Mouse (Mus musculus) forebrain, postnatal 0 days (tissue): Measurements from ENCODE around the gene Mphosph6. TPM values are rescaled to one million over a fixed set of nuclear protein-coding genes. Genes with fewer than 3 reads are reported as not detected.

Experiments
- ATAC-seq: fragments of 200-750 bp; cut with Nextera tagmentation; 2 replicates; pipeline ENCODE4 v1.8.0; 2017; ENCODE audit warnings: mild to moderate bottlenecking, moderate library complexity
- DNase-seq: peaks from one replicate; pipeline ENCODE4 v3.0.0-alpha.2; 2015
- H3K27ac ChIP-seq: fragments of 300-500 bp; sonication (generic); 2 replicates; pipeline ENCODE4 v1.5.1; 2014; ENCODE audit warnings: low read depth, mild to moderate bottlenecking, antibody characterized with exemption, low read length, moderate library complexity, mixed read lengths
- H3K27me3 ChIP-seq: fragments of 300-500 bp; sonication (generic); 2 replicates; pipeline ENCODE4 v1.6.1; 2014; ENCODE audit warnings: mild to moderate bottlenecking, low read length, mixed read lengths; ENCODE audit not compliant: insufficient read depth
- H3K36me3 ChIP-seq: fragments of 300-500 bp; sonication (generic); 2 replicates; pipeline ENCODE4 v1.6.1; 2014; ENCODE audit warnings: mild to moderate bottlenecking, moderate library complexity; ENCODE audit not compliant: insufficient read depth
- H3K4me1 ChIP-seq: fragments of 300-500 bp; sonication (generic); 2 replicates; pipeline ENCODE4 v1.6.1; 2014; ENCODE audit warnings: antibody characterized with exemption; ENCODE audit not compliant: insufficient read depth
- H3K4me2 ChIP-seq: fragments of 300-500 bp; sonication (generic); 2 replicates; pipeline ENCODE4 v1.6.1; 2014; ENCODE audit warnings: low read depth, mild to moderate bottlenecking, moderate library complexity
- H3K4me3 ChIP-seq: fragments of 300-500 bp; sonication (generic); 2 replicates; pipeline ENCODE4 v1.5.1; 2014; ENCODE audit warnings: low read depth, low read length, mixed read lengths
- H3K9ac ChIP-seq: fragments of 300-500 bp; sonication (generic); 2 replicates; pipeline ENCODE4 v1.6.1; 2014; ENCODE audit warnings: mild to moderate bottlenecking
- H3K9me3 ChIP-seq: fragments of 300-500 bp; sonication (generic); 2 replicates; pipeline ENCODE4 v1.6.1; 2016; ENCODE audit warnings: low read length
- CTCF ChIP-seq: sonication (generic); IDR thresholded peaks from 2 replicates; pipeline ENCODE4 v1.5.1; 2016; ENCODE audit warnings: antibody characterized with exemption, control low read depth, low read depth
- WGBS: fragments of 180-500 bp; shearing (Covaris S2); extraction: QIAGEN DNeasy Blood & Tissue Kit; methylation state at CpG from one replicate; pipeline ENCODE4 v1.1.7; 2014; 5-methylcytosine and 5-hydroxymethylcytosine counted together
- polyA plus RNA-seq: library from polyadenylated mRNA; unstranded; fragments of >200 nt; fragmentation: Nextera tagmentation; extraction: Ambion mirVana; gene quantifications from 2 replicates; pipeline ENCODE4 v1.2.1, GENCODE M21; 2015
- total RNA-seq: library from RNA; depleted of rRNA; stranded (reverse); fragments of >200 nt; gene quantifications from 2 replicates; pipeline ENCODE4 v1.2.3, GENCODE M21; 2014; rRNA removed

The Mphosph6 gene
- total and polyA plus RNA-seq, 2 experiments from 2014 or later = 18.5 to 38.8 TPM

GRCm38 (mm10) chr8:117747886-117748730 lies 53.6 kb downstream of the Mphosph6 start:
- Histone ChIP-seq H3K27me3 (no peaks in the 10 kb centered on the region), H3K27ac (no peak overlapping the region), H3K36me3 (no peaks in the 10 kb centered on the region), H3K4me3 (no peak overlapping the region), H3K4me2 (no peak overlapping the region), H3K4me1 (no peaks in the 10 kb centered on the region), H3K9ac (no peak overlapping the region), H3K9me3 (no peaks in the 10 kb centered on the region)
- DNase-seq = no peak
- no peak for ATAC-seq
- no peak for TF ChIP-seq CTCF
- WGBS = 86% methylated on average over 9 of the region's 9 CpGs

- no peak for DNase-seq
- Histone ChIP-seq H3K4me3 (no peak overlapping the region), H3K36me3 (no peaks in the 10 kb centered on the region), H3K4me2 (no peak overlapping the region), H3K27ac (no peak overlapping the region), H3K9me3 (no peaks in the 10 kb centered on the region), H3K9ac (no peak overlapping the region), H3K4me1 (no peaks in the 10 kb centered on the region), H3K27me3 (no peaks in the 10 kb centered on the region)
- no peak for TF ChIP-seq CTCF
- 63% methylated on average over 2 of the region's 2 CpGs for WGBS
- ATAC-seq = no peak
Observed at GRCm38 (mm10) chr8:117747428-117747827, 54.3 kb downstream of the Mphosph6 start.

DNA sequence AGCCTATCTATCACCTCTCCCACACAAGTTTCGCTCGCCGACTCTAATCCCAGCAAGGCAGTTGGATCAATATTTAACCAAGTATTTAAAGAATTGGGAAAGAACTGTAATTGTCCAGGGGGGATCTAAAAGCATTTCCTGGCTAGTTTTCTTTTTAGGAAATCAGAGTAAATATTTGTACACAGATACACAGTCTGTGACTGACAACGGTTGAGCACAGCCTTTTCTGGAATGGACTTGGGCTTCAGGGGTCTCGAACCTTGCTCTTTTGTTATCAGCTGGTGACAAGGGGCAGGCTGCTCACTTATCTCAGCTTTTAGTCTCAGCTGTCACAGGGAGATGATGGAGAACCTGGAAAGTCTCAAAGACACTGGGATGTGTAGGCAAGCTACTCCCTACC lies 55.1 kb downstream of the Mphosph6 start:
- no peak overlapping the region for H3K4me3 ChIP-seq
- no peaks in the 10 kb centered on the region for H3K4me1 ChIP-seq
- H3K4me2 ChIP-seq = no peak overlapping the region
- H3K9ac ChIP-seq = no peak overlapping the region
- WGBS = 91% methylated on average over 5 of the region's 5 CpGs
- H3K27ac ChIP-seq = no peak overlapping the region
- H3K9me3 ChIP-seq = no peaks in the 10 kb centered on the region
- no peaks in the 10 kb centered on the region for H3K27me3 ChIP-seq
- no peak for TF ChIP-seq CTCF
- ATAC-seq = no peak
- H3K36me3 ChIP-seq = no peaks in the 10 kb centered on the region
- DNase-seq = no peak

- TF ChIP-seq CTCF = no peak
- Histone ChIP-seq H3K4me1 (no peaks in the 10 kb centered on the region), H3K4me3 (no peak overlapping the region), H3K4me2 (no peak overlapping the region), H3K36me3 (no peaks in the 10 kb centered on the region), H3K9ac (no peak overlapping the region), H3K9me3 (no peaks in the 10 kb centered on the region), H3K27ac (no peak overlapping the region), H3K27me3 (no peaks in the 10 kb centered on the region)
- WGBS = 68% methylated on average over 15 of the region's 15 CpGs
- DNase-seq = no peak
- no peak for ATAC-seq
Observed at GRCm38 (mm10) chr8:117742431-117743012, 59.2 kb downstream of the Mphosph6 start.

Other genes starting within 250 kb of the Mphosph6 start
- 3.5 and 6.9 TPM in 2 replicates for gene Sdr42e1, start 128.3 kb downstream of the Mphosph6 start, total RNA-seq
- gene Sdr42e1, start 128.3 kb downstream of the Mphosph6 start, polyA plus RNA-seq = 1.9 and 2.8 TPM in 2 replicates
- gene Hsd17b2, start 100.0 kb downstream of the Mphosph6 start, total RNA-seq = not detected in 2 replicates
- 0.14 TPM in 1 of 2 replicates, not detected in the other for gene Hsd17b2, start 100.0 kb downstream of the Mphosph6 start, polyA plus RNA-seq